Mouse (Mus musculus): ENCODE data around the gene Zfp758. TPM values are rescaled to one million over a fixed set of nuclear protein-coding genes. Genes with fewer than 3 reads are reported as not detected.

Zfp758 gene
- polyA plus RNA-seq, 1 experiment from 2014 or later: 7.6 TPM

Other genes with a start within 250 kb of the Zfp758 start
- gene Zfp947, start 195.3 kb upstream of the Zfp758 start, polyA plus RNA-seq (2016; fragmentation: Nextera tagmentation; extraction: Ambion mirVana): 1.2 and 1.8 TPM in 2 replicates
- gene Zfp994, start 135.8 kb upstream of the Zfp758 start, polyA plus RNA-seq (2016; fragmentation: Nextera tagmentation; extraction: Ambion mirVana): 1.3 and 2.2 TPM in 2 replicates
- 6.1 and 8.3 TPM in 2 replicates for gene CT030661.1, start 46.6 kb upstream of the Zfp758 start, polyA plus RNA-seq (2016; fragmentation: Nextera tagmentation; extraction: Ambion mirVana)
- 9.6 and 13.5 TPM in 2 replicates for gene Zfp944, start 53 bp upstream of the Zfp758 start, polyA plus RNA-seq (2016; fragmentation: Nextera tagmentation; extraction: Ambion mirVana)
- gene Zfp946, start 62.8 kb downstream of the Zfp758 start, polyA plus RNA-seq (2016; fragmentation: Nextera tagmentation; extraction: Ambion mirVana): 15.2 and 20.6 TPM in 2 replicates
- gene Vmn2r111, start 212.0 kb downstream of the Zfp758 start, polyA plus RNA-seq (2016; fragmentation: Nextera tagmentation; extraction: Ambion mirVana): not detected in 2 replicates
- not detected in 2 replicates for gene Vmn2r112, start 239.5 kb downstream of the Zfp758 start, polyA plus RNA-seq (2016; fragmentation: Nextera tagmentation; extraction: Ambion mirVana)

All from hindbrain, embryonic 10.5 days (tissue).